Mouse (Mus musculus): ENCODE results near the gene Gnb1l.

DNA sequence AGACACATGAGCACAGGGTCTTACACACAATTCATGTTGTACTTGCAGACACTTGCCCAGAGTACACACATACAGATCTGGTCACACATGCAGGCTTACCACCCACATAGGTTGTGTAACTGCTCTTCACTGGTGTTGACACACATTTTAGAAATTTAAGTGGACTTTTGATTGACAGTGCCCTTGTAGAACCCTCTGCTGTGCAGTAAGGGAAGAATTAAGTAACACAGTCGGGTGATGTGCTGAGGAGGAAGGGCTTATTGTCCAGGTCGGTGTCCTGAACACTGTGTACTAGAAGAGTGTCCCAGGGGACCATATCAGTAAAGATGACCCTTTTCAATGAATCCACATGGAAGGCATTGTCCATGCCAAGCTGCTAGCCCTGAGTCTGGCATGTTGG, 95.4 kb downstream of the Gnb1l start:
- no peak for TF ChIP-seq CTCF (IDR thresholded peaks at IDR 0.05; ENCODE audit: extremely low read depth, insufficient read length, insufficient replicate concordance, low read depth, low read length)
- TF ChIP-seq POLR2A (IDR thresholded peaks at IDR 0.05; ENCODE audit: low read depth, low read length) = no peak
